In the genomic region with DNA sequence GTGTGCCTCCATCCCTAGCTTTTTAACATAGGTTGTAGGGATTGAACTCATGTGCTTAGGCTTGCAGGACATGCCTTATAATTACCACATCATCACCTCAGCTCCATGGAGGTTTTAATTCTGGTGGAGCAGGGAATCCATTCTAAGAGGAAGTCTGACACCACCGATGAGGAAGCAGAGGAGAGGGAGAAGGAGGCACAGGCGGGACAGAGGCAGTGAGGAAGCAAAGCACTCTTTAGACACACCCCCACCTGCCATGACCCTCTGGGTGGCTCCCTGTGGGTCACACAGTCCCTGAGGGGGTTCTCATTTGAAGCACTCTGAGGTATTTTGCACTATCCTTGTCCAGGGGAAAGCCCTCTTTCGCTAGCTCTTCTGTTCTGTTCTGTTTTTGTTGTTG, we compare ENCODE assay signal across 28 mouse cellular contexts.
"Had no signal": no experiment of that assay in that cellular context is flagged by ENCODE, and none has a peak within 500 bp of the region (broad histone marks: within the 10 kb centered on the region; RNA-seq: fewer than 3 reads in every experiment).

No protein-coding gene starts in this region.

- H3K4me3 ChIP-seq: gastrocnemius, adult 2 months; heart, adult 2 months; heart, embryonic 13.5 days; heart, embryonic 15.5 days; hindbrain, embryonic 13.5 days; hindbrain, embryonic 15.5 days; kidney, embryonic 15.5 days; left cerebral cortex, adult 2 months; limb, embryonic 12.5 days; liver, embryonic 13.5 days had no signal

- H3K4me1 ChIP-seq: heart, embryonic 13.5 days; heart, embryonic 15.5 days; hindbrain, embryonic 13.5 days; hindbrain, embryonic 15.5 days; kidney, embryonic 15.5 days; liver, embryonic 13.5 days had no signal

- DNase-seq: gastrocnemius, adult 2 months; gastrocnemius, postnatal 10 days; gastrocnemius, postnatal 25 days; heart, adult 11 months; heart, adult 2 months; heart, postnatal 14 days; heart, postnatal 36 days; kidney, adult 11 months; kidney, adult 2 months; kidney, adult 9 months; kidney, postnatal 14 days; kidney, postnatal 36 days; layer of hippocampus, adult 9-11 months; left cerebral cortex, postnatal 4 days; liver; liver, embryonic 13.5 days had no signal

- H3K27me3 ChIP-seq: heart, embryonic 13.5 days; heart, embryonic 15.5 days; hindbrain, embryonic 13.5 days; hindbrain, embryonic 15.5 days; kidney, embryonic 15.5 days; limb, embryonic 12.5 days; liver, embryonic 13.5 days had no signal

- H3K36me3 ChIP-seq: heart, embryonic 13.5 days; heart, embryonic 15.5 days; kidney, embryonic 15.5 days; limb, embryonic 12.5 days; liver, embryonic 13.5 days had no signal

- ATAC-seq: hindbrain, postnatal 0 days; intestine, embryonic 16.5 days had no signal

- H3K4me2 ChIP-seq: heart, embryonic 11.5 days; heart, embryonic 13.5 days; heart, embryonic 15.5 days; hindbrain, embryonic 13.5 days; hindbrain, embryonic 15.5 days; kidney, embryonic 15.5 days; limb, embryonic 12.5 days; liver, embryonic 11.5 days; liver, embryonic 13.5 days had no signal

- H3K9ac ChIP-seq: heart, embryonic 13.5 days; heart, embryonic 15.5 days; hindbrain, embryonic 13.5 days; hindbrain, embryonic 15.5 days; kidney, embryonic 15.5 days; limb, embryonic 12.5 days; liver, embryonic 13.5 days had no signal

- H3K9me3 ChIP-seq: heart, embryonic 13.5 days; heart, embryonic 15.5 days; hindbrain, embryonic 13.5 days; hindbrain, embryonic 15.5 days; kidney, embryonic 15.5 days; limb, embryonic 12.5 days; liver, embryonic 13.5 days had no signal

- H3K27ac ChIP-seq: gastrocnemius, adult 2 months; heart, adult 2 months; heart, embryonic 13.5 days; heart, embryonic 15.5 days; hindbrain, embryonic 13.5 days; hindbrain, embryonic 15.5 days; hindbrain, postnatal 0 days; kidney, embryonic 15.5 days; kidney, postnatal 0 days; left cerebral cortex, adult 2 months; limb, embryonic 12.5 days; liver, embryonic 13.5 days had no signal
